In the genomic region with DNA sequence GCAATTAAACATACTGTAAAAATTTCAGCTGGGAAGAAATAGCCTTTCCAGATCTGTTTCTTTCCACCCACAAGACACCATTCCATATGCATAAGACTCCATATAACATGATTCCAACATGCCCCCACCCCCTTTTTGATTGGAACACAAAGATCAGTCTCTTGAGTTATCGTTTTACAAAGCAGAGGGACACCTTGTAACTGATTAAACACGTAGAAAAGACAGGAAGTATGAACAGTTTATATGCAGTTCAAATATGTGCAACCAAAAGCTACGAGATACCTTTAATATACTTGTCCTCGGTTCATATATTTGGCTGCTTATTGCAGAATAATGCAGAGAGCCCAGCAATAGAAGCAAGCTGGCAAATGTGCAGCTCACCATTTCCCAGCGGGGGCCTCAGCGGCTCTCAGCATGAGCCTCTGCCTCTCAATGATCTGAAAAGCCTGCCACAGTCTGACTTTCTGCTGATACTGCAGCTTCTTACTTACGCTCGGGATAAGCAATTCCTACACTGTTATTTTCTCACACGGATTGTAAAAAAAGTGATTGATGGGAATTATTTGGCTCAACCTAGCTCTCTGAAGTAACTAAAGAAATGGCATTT, we compare ENCODE assay signal across 9 mouse cellular contexts. TPM values are rescaled to one million over a fixed set of nuclear protein-coding genes. Genes with fewer than 3 reads are reported as not detected.
DNase-seq lines count a peak whose midpoint lies in the region; ATAC-seq lines count a peak whose summit lies in the region.
"Had no signal": no experiment of that assay in that cellular context is flagged by ENCODE, and none has a peak within 500 bp of the region (broad histone marks: within the 10 kb centered on the region; RNA-seq: fewer than 3 reads in every experiment).

No protein-coding gene starts in this region.

- WGBS in forebrain, embryonic 12.5 days, result 24% methylated on average over 9 of the region's 9 CpGs
- 23% methylated on average over 9 of the region's 9 CpGs for WGBS in forebrain, embryonic 11.5 days
- WGBS in kidney, embryonic 15.5 days, result 32% methylated on average over 9 of the region's 9 CpGs
- 9% methylated on average over 9 of the region's 9 CpGs for WGBS in midbrain, embryonic 14.5 days

- H3K36me3 ChIP-seq in forebrain, embryonic 12.5 days (replicated peaks), result no peaks in the 10 kb centered on the region
- H3K36me3 ChIP-seq in forebrain, embryonic 11.5 days (ENCODE audit: control insufficient read depth, insufficient read depth, low read length), result no peaks in the 10 kb centered on the region
- no peaks in the 10 kb centered on the region for H3K36me3 ChIP-seq in kidney, embryonic 15.5 days
- H3K36me3 ChIP-seq in midbrain, embryonic 14.5 days (ENCODE audit: control insufficient read depth, insufficient read depth, low read length), result no peaks in the 10 kb centered on the region
- H3K36me3 ChIP-seq: heart, embryonic 15.5 days had no signal

- peak; percentile 39; the same call in 1 of the 2 replicates for ATAC-seq in forebrain, embryonic 12.5 days (ENCODE audit: low FRiP score)
- no peak for ATAC-seq in forebrain, embryonic 11.5 days (replicated peaks; ENCODE audit: low FRiP score)
- ATAC-seq in kidney, embryonic 15.5 days (replicated peaks; ENCODE audit: low FRiP score), result peak; percentile 58
- ATAC-seq in midbrain, embryonic 14.5 days (ENCODE audit: low FRiP score, low TSS enrichment), result no peak

- H3K4me2 ChIP-seq in forebrain, embryonic 12.5 days, result no peak overlapping the region
- no peak overlapping the region for H3K4me2 ChIP-seq in forebrain, embryonic 11.5 days (ENCODE audit: low read depth, low read length, severe bottlenecking)
- no peak overlapping the region for H3K4me2 ChIP-seq in kidney, embryonic 15.5 days
- peak overlapping the region; percentile 27; the same call in 1 of the 2 replicates for H3K4me2 ChIP-seq in midbrain, embryonic 14.5 days (ENCODE audit: low read length)
- H3K4me2 ChIP-seq: heart, embryonic 15.5 days had no signal

- H3K27me3 ChIP-seq in forebrain, embryonic 12.5 days, result peaks cover 11% of the 10 kb centered on the region; the same call in 1 of the 2 replicates
- H3K27me3 ChIP-seq in forebrain, embryonic 11.5 days (ENCODE audit: control insufficient read depth, insufficient read depth, low read length), result no peaks in the 10 kb centered on the region
- no peaks in the 10 kb centered on the region for H3K27me3 ChIP-seq in kidney, embryonic 15.5 days
- no peaks in the 10 kb centered on the region for H3K27me3 ChIP-seq in midbrain, embryonic 14.5 days (ENCODE audit: control insufficient read depth, insufficient read depth, low read length)
- H3K27me3 ChIP-seq: heart, embryonic 15.5 days had no signal

- peaks cover 3% of the 10 kb centered on the region; the same call in 1 of the 2 replicates for H3K4me1 ChIP-seq in forebrain, embryonic 12.5 days
- no peaks in the 10 kb centered on the region for H3K4me1 ChIP-seq in forebrain, embryonic 11.5 days (replicated peaks; ENCODE audit: control insufficient read depth, insufficient read depth, low read length)
- peaks cover 4% of the 10 kb centered on the region; the same call in 1 of the 2 replicates for H3K4me1 ChIP-seq in kidney, embryonic 15.5 days
- no peaks in the 10 kb centered on the region for H3K4me1 ChIP-seq in midbrain, embryonic 14.5 days (ENCODE audit: control insufficient read depth, insufficient read depth, low read length)
- H3K4me1 ChIP-seq: heart, embryonic 15.5 days had no signal

- no peak overlapping the region for H3K4me3 ChIP-seq in forebrain, embryonic 12.5 days (replicated peaks)
- H3K4me3 ChIP-seq in forebrain, embryonic 11.5 days (ENCODE audit: low read depth, low read length), result no peak overlapping the region
- H3K4me3 ChIP-seq in kidney, embryonic 15.5 days (replicated peaks), result no peak overlapping the region
- H3K4me3 ChIP-seq in midbrain, embryonic 14.5 days (replicated peaks; ENCODE audit: low read depth, low read length), result no peak overlapping the region
- H3K4me3 ChIP-seq: heart, embryonic 15.5 days had no signal

- no peak overlapping the region for H3K9ac ChIP-seq in forebrain, embryonic 12.5 days
- no peak overlapping the region for H3K9ac ChIP-seq in forebrain, embryonic 11.5 days (ENCODE audit: low read length)
- H3K9ac ChIP-seq in kidney, embryonic 15.5 days, result no peak overlapping the region
- no peak overlapping the region for H3K9ac ChIP-seq in midbrain, embryonic 14.5 days (replicated peaks; ENCODE audit: low read length)
- H3K9ac ChIP-seq: heart, embryonic 15.5 days had no signal

- no peak overlapping the region for H3K27ac ChIP-seq in forebrain, embryonic 12.5 days
- H3K27ac ChIP-seq in forebrain, embryonic 11.5 days (ENCODE audit: low read depth, low read length), result no peak overlapping the region
- H3K27ac ChIP-seq in kidney, embryonic 15.5 days, result 0 out of 2 replicates have a peak overlapping the region, but pooled peaks have one; percentile 11
- H3K27ac ChIP-seq in midbrain, embryonic 14.5 days (replicated peaks; ENCODE audit: low read depth, low read length), result no peak overlapping the region
- H3K27ac ChIP-seq: heart, embryonic 15.5 days had no signal

- no peaks in the 10 kb centered on the region for H3K9me3 ChIP-seq in forebrain, embryonic 12.5 days
- H3K9me3 ChIP-seq in forebrain, embryonic 11.5 days (ENCODE audit: control insufficient read depth, low read length), result no peaks in the 10 kb centered on the region
- no peaks in the 10 kb centered on the region for H3K9me3 ChIP-seq in kidney, embryonic 15.5 days (replicated peaks)
- H3K9me3 ChIP-seq in midbrain, embryonic 14.5 days (ENCODE audit: control insufficient read depth, low read length), result no peaks in the 10 kb centered on the region
- H3K9me3 ChIP-seq: heart, embryonic 15.5 days had no signal

- DNase-seq in forebrain, embryonic 11.5 days (ENCODE audit: low spot score), result no peak
- peak; percentile 70 for DNase-seq in cerebellum, adult 9-11 months
- peak; percentile 89 for DNase-seq in midbrain, embryonic 14.5 days
- no peak for DNase-seq in ovary, postnatal 14 days (ENCODE audit: low spot score)
- no peak for DNase-seq in spleen, adult 18-20 months
- DNase-seq in spleen, adult 12 weeks (ENCODE audit: low spot score), result no peak

RNA-seq across cellular contexts. Expression of gene Nabp1, which starts 32.3 kb away (rescaled TPM):
- polyA plus RNA-seq in forebrain, embryonic 12.5 days (2016; fragmentation: Nextera tagmentation; extraction: Ambion mirVana), result 6.5 and 7.7 TPM in 2 replicates
- 5.5 and 8.2 TPM in 2 replicates for polyA plus RNA-seq in forebrain, embryonic 11.5 days (2014; fragmentation: Nextera tagmentation; extraction: Ambion mirVana)
- polyA plus RNA-seq in kidney, embryonic 15.5 days (2015; fragmentation: Nextera tagmentation; extraction: Ambion mirVana), result 21.1 TPM in 2 replicates
- polyA plus RNA-seq in midbrain, embryonic 14.5 days (2014; fragmentation: Nextera tagmentation; extraction: Ambion mirVana), result 8.1 and 11.3 TPM in 2 replicates

Comparison
In these comparisons a context has a peak if more than half of its experiments do, and no peak if none do; other contexts are left out.
1. ATAC-seq: peak in forebrain, embryonic 12.5 days (single experiment) and kidney, embryonic 15.5 days (single experiment); none in forebrain, embryonic 11.5 days (single experiment) and midbrain, embryonic 14.5 days (single experiment).
2. DNase-seq: peak in cerebellum, adult 9-11 months (single experiment) and midbrain, embryonic 14.5 days (single experiment); none in forebrain, embryonic 11.5 days (single experiment), ovary, postnatal 14 days (single experiment), spleen, adult 18-20 months (0 of 2) and spleen, adult 12 weeks (single experiment).